Mouse (Mus musculus): ENCODE measurements around the gene Kcnk6. TPM values are rescaled to one million over a fixed set of nuclear protein-coding genes. Genes with fewer than 3 reads are reported as not detected.
A peak's percentile ranks its signal among the peaks of the same experiment; 100 is the strongest.
"Not testable (repeated sequence)": the region's sequence is repeated elsewhere in the genome, so short reads cannot be mapped to it uniquely, and the experiment has no call there.

Gene Kcnk6
- polyA plus RNA-seq, 1 experiment from 2014 or later = 0.54 TPM

- Histone ChIP-seq H3K4me2 (peak overlapping the region; percentile 35), H3K9me3 (replicated peaks) (no peaks in the 10 kb centered on the region), H3K4me3 (replicated peaks) (peak overlapping the region; percentile 5; the same call in 1 of the 2 replicates), H3K4me1 (peaks cover 11% of the 10 kb centered on the region), H3K27ac (replicated peaks) (no peak overlapping the region), H3K9ac (replicated peaks) (0 out of 2 replicates have a peak overlapping the region, but pooled peaks have one; percentile 26), H3K27me3 (replicated peaks) (peaks cover 4% of the 10 kb centered on the region), H3K36me3 (no peaks in the 10 kb centered on the region)
- 14% methylated on average over 16 of the region's 16 CpGs for WGBS
- peak; percentile 70 for ATAC-seq (ENCODE audit: low FRiP score)
Observed at GRCm38 (mm10) chr7:29224756-29225394, 7.4 kb downstream of the Kcnk6 start.

DNA sequence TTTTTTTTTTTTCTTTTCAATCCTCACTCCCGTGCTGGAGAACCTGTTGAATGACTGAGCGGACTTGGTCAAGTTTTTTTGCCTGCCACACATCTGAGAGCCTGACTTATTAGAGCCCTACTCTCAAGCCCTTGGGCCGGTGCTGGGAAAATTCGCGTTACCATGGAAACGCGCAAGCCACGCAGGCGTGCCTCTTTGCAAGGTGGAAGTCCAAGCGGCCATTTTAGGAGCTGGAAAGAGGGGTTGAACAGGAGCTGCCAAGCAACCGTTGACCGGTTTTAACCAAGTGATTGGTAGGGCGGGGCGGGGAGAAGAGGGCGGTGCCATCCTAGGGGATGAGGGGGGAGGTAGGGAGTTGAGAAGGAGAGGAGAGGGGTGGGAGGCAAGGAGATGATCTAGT lies 17.5 kb downstream of the Kcnk6 start:
- no peak for ATAC-seq (ENCODE audit: low FRiP score)
- Histone ChIP-seq H3K27ac (replicated peaks) (no peak overlapping the region), H3K4me3 (replicated peaks) (no peak overlapping the region), H3K9ac (replicated peaks) (no peak overlapping the region), H3K36me3 (no peaks in the 10 kb centered on the region), H3K4me1 (peaks cover 19% of the 10 kb centered on the region), H3K27me3 (replicated peaks) (peaks cover 8% of the 10 kb centered on the region; the same call in 1 of the 2 replicates), H3K4me2 (no peak overlapping the region), H3K9me3 (replicated peaks) (no peaks in the 10 kb centered on the region)
- WGBS = 44% methylated on average over 15 of the region's 15 CpGs

DNA sequence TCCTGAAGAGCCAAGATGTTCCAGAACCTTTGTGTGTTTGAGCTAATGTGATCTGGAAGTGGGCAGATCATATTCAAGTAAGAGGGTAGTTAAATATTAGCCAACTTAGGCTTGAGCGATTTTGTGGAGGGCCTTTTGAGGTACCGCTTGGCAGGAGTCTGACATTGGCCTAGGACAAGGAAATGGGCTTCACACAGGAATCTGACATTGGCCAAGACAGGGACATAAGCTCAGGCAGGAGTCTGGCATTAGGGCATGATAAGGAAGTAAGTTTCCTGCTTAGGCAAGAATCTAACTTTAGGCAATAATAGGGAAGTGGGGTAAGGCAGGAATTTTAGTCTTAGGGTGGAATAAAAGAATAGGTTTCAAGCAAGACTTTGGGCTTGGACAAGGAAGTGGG lies 18.1 kb downstream of the Kcnk6 start:
- 43% methylated on average over 2 of the region's 2 CpGs for WGBS
- Histone ChIP-seq H3K4me2 (peak overlapping the region; percentile 54), H3K27ac (replicated peaks) (no peak overlapping the region), H3K4me3 (replicated peaks) (no peak overlapping the region), H3K27me3 (replicated peaks) (peaks cover 8% of the 10 kb centered on the region; the same call in 1 of the 2 replicates), H3K9me3 (replicated peaks) (no peaks in the 10 kb centered on the region), H3K36me3 (no peaks in the 10 kb centered on the region), H3K9ac (replicated peaks) (no peak overlapping the region), H3K4me1 (peaks cover 19% of the 10 kb centered on the region)
- ATAC-seq (ENCODE audit: low FRiP score) = peak; percentile 16; the same call in 1 of the 2 replicates

DNA sequence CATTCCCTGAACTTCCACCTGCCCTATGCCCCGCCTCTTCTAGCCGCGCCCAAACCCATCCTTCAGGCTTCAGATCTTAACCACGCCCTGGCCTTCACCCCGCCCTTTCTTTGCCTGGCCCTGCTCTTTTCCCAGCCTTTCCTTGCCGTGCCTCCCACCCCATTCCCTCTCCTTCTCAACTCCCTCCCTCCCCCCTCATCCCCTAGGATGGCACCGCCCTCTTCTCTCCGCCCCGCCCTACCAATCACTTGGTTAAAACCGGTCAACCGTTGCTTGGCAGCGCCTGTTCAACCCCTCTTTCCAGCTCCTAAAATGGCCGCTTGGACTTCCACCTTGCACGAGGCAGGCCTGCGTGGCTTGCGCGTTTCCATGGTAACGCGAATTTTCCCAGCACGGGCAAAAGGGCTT lies 18.6 kb downstream of the Kcnk6 start, which contains the start of gene Catsperg1:
Gene Catsperg1, minus strand, starts transcription at position 361 of the 408 bp plus-strand sequence.
- 2% methylated on average over 20 of the region's 20 CpGs for WGBS
- Histone ChIP-seq H3K9ac (replicated peaks) (no peak within 1 kb of the TSS), H3K9me3 (replicated peaks) (no peaks in the 10 kb centered on the region), H3K27me3 (replicated peaks) (peaks cover 8% of the 10 kb centered on the region; the same call in 1 of the 2 replicates), H3K27ac (replicated peaks) (no peak within 1 kb of the TSS), H3K36me3 (no peaks in the 10 kb centered on the region), H3K4me3 (replicated peaks) (peak within 1 kb of the TSS; percentile 29), H3K4me1 (peaks cover 19% of the 10 kb centered on the region), H3K4me2 (peak within 1 kb of the TSS; percentile 54)
- peak; percentile 81 for ATAC-seq (ENCODE audit: low FRiP score)

DNA sequence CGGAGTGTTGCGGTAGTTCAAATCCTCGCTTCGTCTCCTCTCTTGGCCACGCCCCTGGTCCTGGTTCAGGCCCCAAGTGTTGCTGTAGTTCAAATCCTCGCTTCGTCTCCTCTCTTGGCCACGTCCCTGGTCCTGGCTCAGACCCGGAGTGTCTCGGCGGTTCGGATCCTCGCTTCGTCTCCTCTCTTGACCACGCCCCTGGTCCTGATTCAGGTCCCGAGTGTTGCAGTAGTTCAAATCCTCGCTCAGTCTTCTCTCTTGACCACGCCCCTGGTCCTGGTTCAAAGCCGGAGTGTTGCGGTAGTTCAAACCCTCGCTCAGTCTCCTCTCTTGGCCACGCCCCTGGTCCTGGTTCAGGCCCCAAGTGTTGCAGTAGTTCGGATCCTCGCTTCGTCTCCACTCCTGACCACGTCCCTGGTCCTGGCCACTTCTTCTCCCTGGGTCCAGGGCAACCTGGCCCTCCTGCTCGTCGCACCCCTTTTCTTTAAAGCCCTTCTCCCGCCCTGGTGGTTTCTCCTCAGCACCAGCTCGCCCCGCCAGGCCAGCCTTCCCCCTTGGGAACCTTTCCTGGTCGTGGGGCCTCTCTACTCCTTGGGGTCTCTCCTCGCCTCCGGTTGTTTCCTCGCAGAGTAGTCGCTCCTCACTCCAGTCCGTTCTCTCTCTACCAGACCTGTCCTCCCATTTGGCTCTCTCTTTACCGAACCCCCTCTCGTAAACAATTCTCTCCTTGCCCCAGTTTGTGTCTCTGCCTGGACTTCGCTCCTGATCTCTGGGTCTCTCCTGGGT lies 19.3 kb downstream of the Kcnk6 start:
- H3K36me3 ChIP-seq; H3K27me3 ChIP-seq (replicated peaks); H3K27ac ChIP-seq (replicated peaks); H3K9me3 ChIP-seq (replicated peaks); H3K9ac ChIP-seq (replicated peaks): not testable (repeated sequence)
- ATAC-seq (ENCODE audit: low FRiP score) = peak; percentile 18; the same call in 1 of the 2 replicates
- 15% methylated on average over 40 of the region's 40 CpGs for WGBS
- Histone ChIP-seq H3K4me1 (peaks cover 19% of the 10 kb centered on the region), H3K4me3 (replicated peaks) (peak overlapping the region; percentile 29), H3K4me2 (peak overlapping the region; percentile 54)

DNA sequence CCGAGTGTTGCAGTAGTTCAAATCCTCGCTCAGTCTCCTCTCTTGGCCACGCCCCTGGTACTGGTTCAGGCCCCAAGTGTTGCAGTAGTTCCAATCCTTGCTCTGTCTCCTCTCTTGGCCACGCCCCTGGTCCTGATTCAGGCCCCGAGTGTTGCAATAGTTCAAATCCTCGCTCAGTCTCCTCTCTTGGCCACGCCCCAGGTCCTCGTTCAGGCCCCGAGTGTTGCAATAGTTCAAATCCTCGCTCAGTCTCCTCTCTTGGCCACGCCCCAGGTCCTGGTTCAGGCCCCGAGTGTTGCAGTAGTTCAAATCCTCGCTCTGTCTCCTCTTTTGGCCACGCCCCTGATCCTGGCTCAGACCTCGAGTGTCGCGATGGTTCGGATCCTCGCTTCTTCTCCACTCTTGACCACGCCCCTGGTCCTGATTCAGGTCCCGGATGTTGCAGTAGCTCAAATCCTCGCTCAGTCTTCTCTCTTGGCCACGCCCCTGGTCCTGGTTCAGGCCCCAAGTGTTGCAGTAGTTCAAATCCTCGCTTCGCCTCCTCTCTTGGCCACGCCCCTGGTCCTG lies 20.0 kb downstream of the Kcnk6 start:
- Histone ChIP-seq H3K4me2 (peak overlapping the region; percentile 54), H3K27ac (replicated peaks) (no peak overlapping the region), H3K9ac (replicated peaks) (no peak overlapping the region), H3K9me3 (replicated peaks) (no peaks in the 10 kb centered on the region), H3K27me3 (replicated peaks) (peaks cover 8% of the 10 kb centered on the region; the same call in 1 of the 2 replicates), H3K36me3 (no peaks in the 10 kb centered on the region), H3K4me3 (replicated peaks) (peak overlapping the region; percentile 34), H3K4me1 (peaks cover 19% of the 10 kb centered on the region)
- ATAC-seq (ENCODE audit: low FRiP score) = no peak
- WGBS = 14% methylated on average over 26 of the region's 26 CpGs

GRCm38 (mm10) chr7:29211415-29212198 lies 20.7 kb downstream of the Kcnk6 start:
- no peak overlapping the region for H3K27ac ChIP-seq (replicated peaks)
- H3K4me1 ChIP-seq = peaks cover 19% of the 10 kb centered on the region
- no peak overlapping the region for H3K9ac ChIP-seq (replicated peaks)
- H3K36me3 ChIP-seq = no peaks in the 10 kb centered on the region
- ATAC-seq (ENCODE audit: low FRiP score) = peak; percentile 54
- H3K9me3 ChIP-seq (replicated peaks) = no peaks in the 10 kb centered on the region
- H3K27me3 ChIP-seq (replicated peaks) = peaks cover 8% of the 10 kb centered on the region; the same call in 1 of the 2 replicates
- H3K4me2 ChIP-seq = peak overlapping the region; percentile 54
- WGBS = 4% methylated on average over 34 of the region's 34 CpGs
- peak overlapping the region; percentile 34 for H3K4me3 ChIP-seq (replicated peaks)

DNA sequence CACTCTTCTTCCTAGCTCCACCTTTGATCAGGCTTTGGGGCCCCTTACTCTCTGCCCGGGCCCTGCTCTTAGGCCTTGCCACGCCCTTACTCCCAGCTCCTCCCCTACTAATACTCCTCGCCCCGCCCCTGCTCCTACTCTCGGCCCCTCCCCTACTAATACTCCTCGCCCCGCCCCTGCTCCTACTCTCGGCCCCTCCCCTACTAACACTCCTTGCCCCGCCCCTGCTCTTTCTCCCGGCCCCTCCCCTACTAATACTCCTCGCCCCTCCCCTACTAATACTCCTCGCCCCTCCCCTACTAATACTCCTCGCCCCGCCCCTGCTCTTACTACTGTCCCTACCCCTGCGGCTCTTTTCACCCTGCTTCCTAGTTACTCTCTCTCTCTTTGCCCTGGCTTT lies 21.3 kb downstream of the Kcnk6 start:
- Histone ChIP-seq H3K4me3 (replicated peaks) (peak overlapping the region; percentile 34), H3K4me2 (peak overlapping the region; percentile 54), H3K4me1 (peaks cover 19% of the 10 kb centered on the region)
- ATAC-seq (ENCODE audit: low FRiP score); H3K27me3 ChIP-seq (replicated peaks); H3K9ac ChIP-seq (replicated peaks); H3K9me3 ChIP-seq (replicated peaks); H3K36me3 ChIP-seq; H3K27ac ChIP-seq (replicated peaks): not testable (repeated sequence)
- WGBS = 28% methylated on average over 12 of the region's 15 CpGs

DNA sequence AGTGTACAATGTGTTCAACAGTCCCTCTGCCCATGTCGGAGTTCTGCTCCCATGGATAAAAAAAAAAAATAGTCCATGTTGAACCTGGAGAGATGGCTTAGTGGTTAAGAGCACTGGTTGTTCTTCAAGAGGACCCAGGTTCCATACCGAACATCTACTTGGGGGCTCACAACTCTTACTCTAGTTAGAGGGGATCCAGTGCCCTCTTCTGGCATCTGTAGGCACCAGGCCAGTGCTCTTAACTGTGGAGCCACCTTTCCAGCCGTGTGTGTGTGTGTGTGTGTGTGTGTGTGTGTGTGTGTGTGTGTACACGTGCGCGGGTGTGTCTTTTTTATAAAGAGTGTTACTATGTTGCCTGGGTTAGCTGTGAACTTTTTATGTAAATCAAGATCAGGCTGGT lies 29.7 kb downstream of the Kcnk6 start:
- WGBS = 85% methylated on average over 6 of the region's 6 CpGs
- no peak overlapping the region for H3K4me2 ChIP-seq
- no peak for ATAC-seq (ENCODE audit: low FRiP score)

GRCm38 (mm10) chr7:29194230-29194629 lies 38.1 kb downstream of the Kcnk6 start:
- WGBS = 92% methylated on average over 1 of the region's 1 CpGs
- ATAC-seq (ENCODE audit: low FRiP score); H3K4me1 ChIP-seq; H3K27me3 ChIP-seq (replicated peaks); H3K36me3 ChIP-seq; H3K9me3 ChIP-seq (replicated peaks); H3K9ac ChIP-seq (replicated peaks); H3K27ac ChIP-seq (replicated peaks); H3K4me2 ChIP-seq; H3K4me3 ChIP-seq (replicated peaks): not testable (repeated sequence)

More for the DNA sequence above, 29.7 kb downstream of the Kcnk6 start:
- H3K9me3 ChIP-seq (replicated peaks) = no peaks in the 10 kb centered on the region
- no peaks in the 10 kb centered on the region for H3K36me3 ChIP-seq
- no peaks in the 10 kb centered on the region for H3K4me1 ChIP-seq
- H3K9ac ChIP-seq (replicated peaks) = no peak overlapping the region
- H3K27me3 ChIP-seq (replicated peaks) = no peaks in the 10 kb centered on the region
- H3K4me3 ChIP-seq (replicated peaks) = no peak overlapping the region
- no peak overlapping the region for H3K27ac ChIP-seq (replicated peaks)

- peak overlapping the region; percentile 81 for H3K27ac ChIP-seq (replicated peaks)
- not testable (repeated sequence) for H3K4me3 ChIP-seq (replicated peaks); H3K36me3 ChIP-seq; H3K9me3 ChIP-seq (replicated peaks); H3K9ac ChIP-seq (replicated peaks); ATAC-seq (ENCODE audit: low FRiP score); H3K27me3 ChIP-seq (replicated peaks)
- WGBS = 90% methylated on average over 4 of the region's 4 CpGs
- peak overlapping the region; percentile 61 for H3K4me2 ChIP-seq
- peaks cover 18% of the 10 kb centered on the region for H3K4me1 ChIP-seq
Observed at GRCm38 (mm10) chr7:29181323-29181722, 51.0 kb downstream of the Kcnk6 start.
